Mouse (Mus musculus) urinary bladder, postnatal 10 days (tissue): ENCODE data around the gene Ovol3.
"Not testable (repeated sequence)": the region's sequence is repeated elsewhere in the genome, so short reads cannot be mapped to it uniquely, and the experiment has no call there.

Experiments used
- DNase-seq: peaks from one replicate; pipeline ENCODE4 v3.0.0; 2022; ENCODE audit warnings: low spot score

Ovol3 gene

GRCm38 (mm10) chr7:30235625-30236024, at the start of gene Ovol3:
Gene Ovol3, minus strand, starts transcription at chr7:30235725.
- DNase-seq, result no peak

- DNase-seq, result no peak
These were observed 47.2 kb upstream of the Ovol3 start for GRCm38 (mm10) chr7:30282740-30283139.

GRCm38 (mm10) chr7:30281522-30281921, 46.0 kb upstream of the Ovol3 start:
- no peak for DNase-seq

DNA sequence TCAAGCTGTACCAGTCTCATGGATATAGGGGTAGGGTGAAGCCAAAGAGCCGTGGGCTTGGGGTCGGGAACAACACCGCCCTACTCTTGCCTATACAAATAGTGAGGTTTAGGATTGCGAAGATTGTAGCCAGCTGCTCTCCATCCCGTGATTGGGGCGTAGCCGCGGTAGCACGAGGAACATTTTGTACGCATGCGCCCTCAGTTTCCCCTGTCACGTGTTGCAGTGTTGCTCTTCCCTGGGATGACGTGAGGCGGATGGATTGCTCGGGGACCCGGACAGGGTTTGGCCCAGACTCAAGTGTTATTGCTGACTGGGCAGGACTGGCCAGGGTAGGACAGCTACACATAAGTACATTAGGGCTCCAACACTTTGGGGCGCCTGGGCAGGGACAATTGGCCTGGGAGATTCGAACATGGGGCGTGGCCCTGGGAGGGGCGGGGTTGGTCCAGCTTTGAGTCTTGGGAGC, 45.2 kb upstream of the Ovol3 start:
- peak; percentile 62 for DNase-seq

DNA sequence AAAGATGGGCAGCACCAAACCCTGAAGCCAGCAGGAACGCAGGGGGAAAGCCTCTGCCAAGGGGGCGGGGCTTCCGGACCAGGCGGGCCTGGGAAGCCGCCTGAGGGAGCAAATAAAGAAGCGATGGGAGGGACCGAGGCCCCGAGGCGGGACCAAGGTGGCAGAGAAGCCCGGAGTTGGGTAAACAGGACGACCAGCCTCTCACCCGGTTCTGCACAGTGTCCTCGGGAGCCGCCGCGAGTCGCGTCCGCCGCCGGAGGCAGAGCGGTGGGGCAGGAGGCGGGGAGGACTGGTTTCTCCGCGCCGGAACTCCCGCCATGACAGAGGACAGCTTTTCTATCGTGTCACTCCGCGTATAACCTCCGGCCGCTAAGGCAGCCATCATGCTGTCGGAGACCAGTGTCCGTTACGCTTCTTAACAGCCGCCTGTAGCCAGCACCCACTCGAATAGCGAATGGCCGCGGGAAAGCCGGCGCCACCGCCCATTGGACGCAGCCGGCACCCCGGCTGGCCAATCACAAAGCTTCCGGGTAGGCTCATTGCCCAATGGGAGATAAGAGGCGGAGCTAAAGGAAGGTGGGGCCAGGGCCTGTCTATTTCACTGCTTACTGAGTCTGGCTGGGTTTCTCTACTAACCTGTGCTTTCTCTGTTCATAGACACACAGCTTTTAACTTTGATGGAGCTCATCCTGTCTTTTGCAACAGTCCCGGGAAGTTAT, 44.6 kb upstream of the Ovol3 start, which contains the start of the genes Thap8 and Wdr62:
TSS of gene Thap8 (plus strand) at position 144 of the 719 bp plus-strand sequence.
TSS of gene Wdr62 (minus strand) at position 469 of the 719 bp plus-strand sequence.
- peak; percentile 69 for DNase-seq

DNA sequence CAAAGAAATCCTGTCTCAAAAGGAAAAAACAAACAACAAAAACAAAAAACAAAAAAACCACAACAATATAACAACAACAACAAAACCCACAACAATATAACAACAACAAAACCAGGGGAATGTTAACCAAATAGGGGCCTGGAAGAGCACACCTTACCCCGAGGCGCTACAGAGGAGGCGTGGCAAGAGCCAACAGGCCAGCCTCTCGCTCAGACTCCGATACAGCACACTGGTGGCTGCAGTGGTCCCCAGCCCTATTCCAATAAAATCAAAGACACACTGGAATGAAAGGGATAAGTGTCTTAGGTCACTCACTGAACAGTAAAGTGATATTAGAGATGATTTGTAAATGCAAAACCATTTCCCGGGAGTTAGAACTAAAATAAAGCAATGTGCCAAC, 44.0 kb upstream of the Ovol3 start:
- DNase-seq, result no peak

GRCm38 (mm10) chr7:30278911-30279310, 43.4 kb upstream of the Ovol3 start:
- no peak for DNase-seq

DNA sequence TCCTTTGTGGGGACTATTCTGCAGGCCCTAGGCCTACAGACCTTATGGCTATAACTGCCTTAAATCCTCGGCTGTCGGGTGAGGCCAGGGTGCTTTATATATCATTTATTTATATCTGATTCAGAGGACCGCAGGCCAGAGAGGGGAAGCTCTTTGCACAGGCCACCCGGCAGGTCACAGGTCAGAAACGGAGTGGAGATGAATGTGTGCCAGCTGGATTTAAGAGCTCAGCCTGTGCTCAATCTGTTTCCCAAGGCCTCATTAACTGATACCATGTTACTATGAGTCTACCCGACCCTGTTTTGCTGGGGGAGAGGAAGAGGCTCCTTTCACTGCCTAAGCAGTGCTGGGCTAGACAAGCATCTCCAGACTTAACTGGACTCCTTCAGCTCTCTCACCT, 38.9 kb upstream of the Ovol3 start:
- no peak for DNase-seq

DNA sequence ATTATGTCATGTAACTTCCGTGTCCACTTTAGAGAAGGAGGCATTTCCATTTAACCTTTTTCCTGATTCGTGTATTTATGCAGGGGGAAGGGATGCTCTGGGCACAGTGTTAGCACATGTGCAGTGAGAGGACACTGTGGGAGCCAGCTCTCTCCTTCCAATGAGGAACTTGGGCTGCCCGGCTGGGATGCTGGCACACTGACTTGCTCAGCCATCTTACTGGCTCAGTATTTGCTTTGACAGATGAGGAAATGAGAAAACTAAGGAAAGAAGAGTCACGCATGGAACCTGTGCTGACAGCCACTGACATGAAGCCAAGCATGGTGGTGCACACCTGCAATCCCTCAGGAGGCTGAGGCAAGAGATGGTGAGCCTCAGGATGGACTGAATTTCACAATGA, 34.1 kb upstream of the Ovol3 start:
- DNase-seq, result no peak

- DNase-seq, result no peak
These were observed 31.3 kb upstream of the Ovol3 start for GRCm38 (mm10) chr7:30266780-30267179.

DNA sequence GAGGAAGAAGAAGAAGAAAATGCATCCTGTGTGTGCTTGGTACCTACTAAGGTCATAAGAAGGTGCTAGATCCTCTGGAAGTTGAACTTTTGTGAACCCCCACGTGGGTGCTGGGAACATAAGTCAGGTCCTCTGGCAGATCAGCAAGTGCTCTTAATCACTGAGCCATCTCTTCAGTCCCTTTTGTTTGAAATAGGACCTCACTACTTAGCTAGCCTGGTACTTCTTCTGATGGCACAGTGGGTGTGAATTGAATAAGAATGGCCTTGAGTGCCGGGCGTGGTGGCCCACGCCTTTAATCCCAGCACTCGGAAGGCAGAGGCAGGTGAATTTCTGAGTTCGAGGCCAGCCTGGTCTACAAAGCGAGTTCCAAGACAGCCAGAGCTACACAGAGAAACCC, 30.4 kb upstream of the Ovol3 start:
- DNase-seq, result no peak

DNA sequence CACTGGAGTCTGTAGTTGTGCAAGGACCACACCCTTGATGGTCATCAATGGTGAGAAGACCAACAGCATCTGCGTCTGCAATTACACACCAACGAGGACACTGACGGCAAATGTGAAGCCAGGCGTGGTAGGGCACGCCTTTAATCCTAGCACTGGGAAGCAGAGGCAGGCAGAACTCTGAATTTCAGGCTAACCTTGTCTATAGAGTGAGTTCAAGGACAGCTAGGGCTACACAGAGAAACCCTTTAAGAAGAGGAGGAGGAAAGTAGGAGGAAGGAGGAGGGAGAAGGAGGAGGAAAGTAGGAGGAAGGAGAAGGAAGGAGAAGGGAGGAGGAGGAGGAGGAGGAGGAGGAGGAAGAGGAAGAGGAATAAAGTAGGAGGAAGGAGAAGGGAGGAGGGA, 30.0 kb upstream of the Ovol3 start:
- no peak for DNase-seq

DNA sequence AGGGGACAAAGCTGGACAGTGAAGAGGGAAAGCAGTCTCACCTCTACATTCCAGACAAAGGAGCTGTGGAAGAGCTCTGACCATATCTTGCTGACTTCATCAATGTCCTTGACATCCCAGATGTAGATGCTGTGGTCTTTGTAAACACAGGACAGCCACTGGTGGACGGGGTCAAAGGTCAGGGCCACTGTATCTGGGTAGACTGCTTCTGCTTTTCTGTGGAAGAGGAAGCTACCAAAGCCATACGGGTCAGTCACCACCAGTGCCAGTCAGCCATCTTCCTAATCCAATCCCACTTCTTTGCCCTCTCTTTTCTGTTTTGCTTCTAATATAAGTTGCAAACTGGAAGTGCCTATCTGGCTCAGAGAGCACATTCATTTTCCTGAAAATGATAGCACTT, 29.5 kb upstream of the Ovol3 start:
- no peak for DNase-seq

DNA sequence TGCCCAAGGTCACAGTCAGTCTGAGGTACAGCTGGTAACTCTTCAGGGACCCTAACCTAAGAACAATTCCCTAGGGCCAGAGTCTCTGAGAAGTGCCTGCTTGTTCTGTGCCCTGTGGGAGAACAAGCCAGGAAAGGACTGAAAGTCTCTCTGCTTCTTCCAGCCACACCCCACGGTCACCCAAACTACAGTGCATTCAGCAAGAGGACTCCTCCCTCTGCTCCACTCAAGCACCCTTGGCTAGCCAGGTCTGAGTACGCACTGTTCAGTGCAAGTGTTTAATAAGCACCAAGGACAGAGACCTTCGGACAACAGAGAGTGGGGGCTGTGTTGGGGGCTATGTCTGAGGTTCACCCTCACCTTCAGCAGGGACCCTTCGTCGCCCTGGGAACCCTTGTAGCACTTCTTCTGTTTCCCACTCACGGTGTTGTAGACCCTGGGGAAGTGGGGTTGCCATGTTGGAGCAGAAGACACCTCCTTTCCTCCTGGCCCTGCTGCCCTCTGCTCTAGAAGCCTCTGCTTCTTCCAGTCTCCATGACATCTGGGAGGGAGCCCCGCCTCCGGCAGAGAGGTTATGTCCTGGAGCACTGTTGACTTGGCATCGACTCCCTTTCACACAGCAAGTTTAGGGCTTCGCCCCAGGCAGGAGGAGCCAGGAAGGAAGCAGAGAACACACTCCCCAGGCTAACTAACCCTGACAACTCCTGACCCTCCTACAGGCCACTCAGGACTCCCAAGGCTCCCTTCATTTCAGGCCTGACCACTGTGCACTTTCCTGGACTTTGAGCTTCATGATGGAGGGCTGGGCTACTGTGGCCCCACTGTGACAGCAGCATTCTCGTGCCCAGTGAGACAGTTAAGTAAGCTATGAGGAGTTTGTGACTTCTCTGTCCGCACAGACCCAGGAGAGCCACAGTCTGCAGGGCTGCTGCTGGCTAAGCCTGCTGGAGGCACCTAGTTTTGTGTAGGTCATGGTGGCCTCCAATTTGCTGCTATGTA, 16.7 kb upstream of the Ovol3 start:
- DNase-seq, result no peak

- DNase-seq, result not testable (repeated sequence)
These were observed 1.8 kb upstream of the Ovol3 start for GRCm38 (mm10) chr7:30237374-30237773.

DNA sequence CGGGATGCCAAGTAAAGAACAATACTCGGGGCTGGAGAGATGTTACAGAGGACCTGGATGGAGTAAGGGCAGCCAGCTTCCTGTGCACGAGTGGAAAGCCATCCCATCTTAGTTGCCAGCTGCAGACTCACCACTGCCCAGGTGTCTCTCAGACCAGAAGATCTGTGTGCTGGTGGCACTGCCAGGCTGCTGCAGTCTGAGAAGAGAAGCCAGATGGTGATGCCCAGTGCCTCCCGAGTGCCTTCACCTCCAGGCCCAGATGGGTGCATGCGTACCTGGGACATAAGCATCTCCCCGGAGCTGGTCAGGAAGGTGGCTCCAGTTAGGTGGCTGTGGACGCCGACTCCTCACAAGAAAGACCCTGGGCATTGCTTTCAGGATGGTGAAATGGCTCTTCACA, 434 bp downstream of the Ovol3 start:
- no peak for DNase-seq

DNA sequence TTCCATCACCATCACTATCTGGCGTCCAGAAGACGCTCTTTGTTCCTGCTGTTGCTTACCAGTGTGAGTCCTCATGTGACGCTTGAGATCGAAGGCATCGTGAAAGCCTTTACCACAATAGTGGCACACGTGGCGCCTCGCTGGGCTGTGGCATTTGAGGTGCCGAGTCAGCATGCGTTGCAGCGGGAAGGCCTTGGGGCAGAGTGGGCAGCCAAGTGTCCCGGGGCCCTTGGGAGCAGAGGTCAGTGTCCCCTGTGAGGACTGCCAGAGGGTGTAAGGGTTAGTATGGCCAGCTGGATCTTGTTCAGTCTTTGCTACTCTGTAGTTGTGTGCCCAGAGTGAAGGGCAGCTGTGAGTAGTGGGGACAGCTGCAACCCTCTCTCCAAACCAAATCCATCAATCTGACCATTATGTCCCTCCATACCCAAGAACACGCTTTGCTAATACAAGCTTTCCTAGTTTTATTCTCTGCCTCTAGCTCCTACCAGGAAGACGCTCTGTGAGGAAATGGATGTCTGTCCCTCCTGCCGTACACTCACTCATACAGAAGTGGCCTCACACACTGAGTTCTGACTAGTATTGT, 1.2 kb downstream of the Ovol3 start:
- DNase-seq, result no peak

GRCm38 (mm10) chr7:30233387-30233786, 2.1 kb downstream of the Ovol3 start:
- no peak for DNase-seq

DNA sequence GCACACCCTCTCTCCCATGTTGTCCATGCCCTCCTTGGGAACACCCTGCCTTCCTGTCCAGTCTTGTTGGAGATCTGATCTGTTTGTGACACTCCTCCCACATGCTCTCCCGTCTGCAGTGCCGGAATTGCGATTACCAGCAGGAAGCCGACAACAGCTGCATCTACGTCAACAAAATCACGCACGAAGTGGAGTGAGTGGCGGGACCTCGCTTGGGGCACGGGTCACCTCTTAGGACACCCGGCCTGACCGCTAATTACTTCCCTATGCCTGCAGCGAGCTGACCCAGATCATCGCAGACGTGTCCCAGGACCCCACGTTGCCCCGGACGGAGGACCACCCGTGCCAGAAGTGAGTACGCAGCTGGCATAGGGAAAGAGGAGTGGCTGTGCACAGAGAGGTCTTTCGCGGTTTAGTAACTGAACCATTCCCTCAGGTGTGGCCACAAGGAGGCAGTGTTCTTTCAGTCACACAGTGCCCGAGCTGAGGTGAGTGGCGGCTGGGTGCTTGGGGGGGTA, 2.8 kb downstream of the Ovol3 start:
- no peak for DNase-seq

- DNase-seq, result peak; percentile 93
These were observed 3.7 kb downstream of the Ovol3 start, which contains the start of the genes Polr2i and Tbcb for GRCm38 (mm10) chr7:30231669-30232454. Gene Polr2i, plus strand, starts transcription at chr7:30231948. Gene Tbcb, minus strand, starts transcription at chr7:30232272.

- no peak for DNase-seq
These were observed 4.2 kb downstream of the Ovol3 start for GRCm38 (mm10) chr7:30231328-30231668.
